In the genomic region with DNA sequence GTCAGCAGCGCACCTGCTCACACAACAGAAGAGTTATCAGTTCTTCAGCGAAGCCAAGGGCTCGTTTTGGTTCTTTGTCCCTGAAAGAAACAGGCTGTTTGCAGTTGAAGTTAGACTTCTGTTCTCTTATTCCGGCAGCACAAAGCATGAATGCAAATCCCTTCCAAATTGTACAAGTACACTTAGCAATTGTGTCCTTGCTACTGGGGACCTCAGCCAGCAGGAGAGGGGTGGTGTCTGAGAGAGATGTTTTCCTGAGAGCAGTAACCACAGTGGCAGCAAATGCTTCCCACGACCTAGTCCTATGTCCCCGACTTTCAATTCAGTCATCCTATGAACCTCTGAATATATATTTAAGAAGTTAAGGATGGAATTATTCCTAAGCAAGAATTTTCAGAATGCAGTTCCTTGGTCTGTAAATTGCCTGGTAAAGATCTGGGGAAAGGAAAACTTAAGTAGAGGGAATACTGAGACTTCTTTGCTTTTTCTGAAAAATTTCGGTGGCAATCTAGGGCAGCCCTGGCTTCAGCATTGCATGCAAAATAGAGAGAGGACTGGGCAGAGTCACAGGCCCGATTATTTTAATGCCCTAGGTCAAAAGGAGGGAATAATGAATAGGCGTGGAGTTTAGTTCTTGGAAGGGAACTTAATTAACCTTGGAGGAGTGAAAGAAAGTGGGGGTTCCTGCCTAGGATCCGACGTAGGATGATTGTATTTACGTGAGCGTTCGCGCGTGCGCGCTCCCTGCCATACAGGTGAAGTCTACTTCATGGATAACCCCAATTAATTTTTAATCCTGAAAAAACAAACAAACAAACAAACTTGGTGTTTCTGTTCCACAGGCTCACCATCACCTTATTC, we compare ENCODE assay signal across 10 mouse cellular contexts. TPM values are rescaled to one million over a fixed set of nuclear protein-coding genes. Genes with fewer than 3 reads are reported as not detected.
A peak's percentile ranks its signal among the peaks of the same experiment; 100 is the strongest.
DNase-seq lines count a peak whose midpoint lies in the region; ATAC-seq and TF ChIP-seq lines count a peak whose summit lies in the region.
"Had no signal": no experiment of that assay in that cellular context is flagged by ENCODE, and none has a peak within 500 bp of the region (broad histone marks: within the 10 kb centered on the region; RNA-seq: fewer than 3 reads in every experiment).

No protein-coding gene starts in this region.

- no peaks in the 10 kb centered on the region for H3K36me3 ChIP-seq in E14TG2a.4 (ENCODE audit: insufficient read depth, low read length)
- no peaks in the 10 kb centered on the region for H3K36me3 ChIP-seq in forebrain, embryonic 16.5 days (ENCODE audit: control insufficient read depth, insufficient read depth)
- H3K36me3 ChIP-seq in liver, postnatal 0 days (replicated peaks; ENCODE audit: insufficient read depth, low read length) = no peaks in the 10 kb centered on the region

- H3K9ac ChIP-seq in forebrain, embryonic 16.5 days (replicated peaks; ENCODE audit: low read depth, low read length) = peak overlapping the region; percentile 67
- H3K9ac ChIP-seq in liver, postnatal 0 days (replicated peaks) = no peak overlapping the region

- no peak for ATAC-seq in forebrain, embryonic 16.5 days
- ATAC-seq in liver, postnatal 0 days = no peak
- ATAC-seq in megakaryocyte, adult 5-6 weeks (ENCODE audit: poor library complexity, severe bottlenecking) = no peak

- H3K4me3 ChIP-seq in E14TG2a.4 (replicated peaks; ENCODE audit: low read length) = peak overlapping the region; percentile 69
- peak overlapping the region; percentile 47 for H3K4me3 ChIP-seq in forebrain, embryonic 16.5 days (replicated peaks; ENCODE audit: low read length)
- H3K4me3 ChIP-seq in liver, postnatal 0 days (ENCODE audit: low read depth, low read length) = no peak overlapping the region; the same call in 1 of the 2 replicates

- TF ChIP-seq CTCF in E14TG2a.4 (conservative IDR thresholded peaks at IDR 0.05; ENCODE audit: low read length) = no peak
- TF ChIP-seq CTCF in liver, postnatal 0 days (IDR thresholded peaks at IDR 0.05; ENCODE audit: low read depth) = no peak

- TF ChIP-seq EP300 in liver, postnatal 0 days (IDR thresholded peaks at IDR 0.05; ENCODE audit: low read depth) = no peak

- WGBS in forebrain, embryonic 16.5 days = 3% methylated on average over 18 of the region's 18 CpGs
- WGBS in liver, postnatal 0 days (ENCODE audit: insufficient replicate concordance) = 2% methylated on average over 18 of the region's 18 CpGs

- peak; percentile 51 for DNase-seq in embryo, embryonic 10.5 days (ENCODE audit: low spot score)
- no peak for DNase-seq in embryo, embryonic 10 days (ENCODE audit: low spot score)
- DNase-seq in liver, postnatal 0 days = no peak
- no peak for DNase-seq in thymus, postnatal 36 days
- no peak for DNase-seq in ovary, postnatal 36 days (ENCODE audit: low spot score)
- DNase-seq: kidney, postnatal 4 days; thymus, postnatal 4 days had no signal

- H3K27ac ChIP-seq in forebrain, embryonic 16.5 days (ENCODE audit: low read length) = peak overlapping the region; percentile 91
- H3K27ac ChIP-seq in liver, postnatal 0 days (ENCODE audit: low read depth) = no peak overlapping the region

- H3K4me1 ChIP-seq in E14TG2a.4 (replicated peaks; ENCODE audit: low read depth, low read length) = peaks cover 67% of the 10 kb centered on the region
- H3K4me1 ChIP-seq in forebrain, embryonic 16.5 days (replicated peaks; ENCODE audit: control insufficient read depth, insufficient read depth, low read length) = peaks cover 49% of the 10 kb centered on the region
- H3K4me1 ChIP-seq in liver, postnatal 0 days (ENCODE audit: insufficient read depth) = peaks cover 9% of the 10 kb centered on the region

- H3K27me3 ChIP-seq in E14TG2a.4 (ENCODE audit: insufficient read depth, low read length) = peaks cover 92% of the 10 kb centered on the region
- 0 out of 2 replicates have a peak, but pooled peaks cover 2% of the 10 kb centered on the region for H3K27me3 ChIP-seq in forebrain, embryonic 16.5 days (replicated peaks; ENCODE audit: control insufficient read depth, insufficient read depth, low read length)
- H3K27me3 ChIP-seq in liver, postnatal 0 days (ENCODE audit: insufficient read depth, low read length) = peaks cover 87% of the 10 kb centered on the region

- H3K9me3 ChIP-seq in E14TG2a.4 (ENCODE audit: low read length) = no peaks in the 10 kb centered on the region
- no peaks in the 10 kb centered on the region for H3K9me3 ChIP-seq in forebrain, embryonic 16.5 days (ENCODE audit: control insufficient read depth, low read length)
- H3K9me3 ChIP-seq in liver, postnatal 0 days (ENCODE audit: low read length) = no peaks in the 10 kb centered on the region

- peak overlapping the region; percentile 77 for H3K4me2 ChIP-seq in forebrain, embryonic 16.5 days (ENCODE audit: low read length)
- H3K4me2 ChIP-seq in liver, postnatal 0 days (ENCODE audit: low read depth, low read length) = 0 out of 2 replicates have a peak overlapping the region, but pooled peaks have one; percentile 40

RNA-seq across cellular contexts. Expression of a gene that starts 6.1 kb away (rescaled TPM):
- 48.1 and 58.3 TPM in 2 replicates for polyA plus RNA-seq in forebrain, embryonic 16.5 days (2015; fragmentation: Nextera tagmentation; extraction: Ambion mirVana)
- not detected in 2 replicates for polyA plus RNA-seq in liver, postnatal 0 days (2015; fragmentation: Nextera tagmentation; extraction: Ambion mirVana)
- total RNA-seq in megakaryocyte, adult 5-6 weeks (2015) = not detected in 2 replicates
- total RNA-seq in megakaryocyte, adult 5-6 weeks (2017) = not detected in 2 replicates

Comparison
In these comparisons a context has a peak if more than half of its experiments do, and no peak if none do; other contexts are left out.
1. RNA of a gene that starts 6.1 kb away (polyA plus RNA-seq): 48.1 to 58.3 TPM in forebrain, embryonic 16.5 days; not detected in liver, postnatal 0 days; every median in the first group is over 10 times any median in the second.